Mouse (Mus musculus) c-Kit-positive CD71-positive TER-119-negative erythroid progenitor cells, embryonic 14.5 days (primary cell): ENCODE data around the gene Celf2.

Source experiments
- DNase-seq: peaks from one replicate; pipeline ENCODE4 v3.0.0-alpha.2; 2013; ENCODE audit warnings: low read depth

Celf2 gene

DNA sequence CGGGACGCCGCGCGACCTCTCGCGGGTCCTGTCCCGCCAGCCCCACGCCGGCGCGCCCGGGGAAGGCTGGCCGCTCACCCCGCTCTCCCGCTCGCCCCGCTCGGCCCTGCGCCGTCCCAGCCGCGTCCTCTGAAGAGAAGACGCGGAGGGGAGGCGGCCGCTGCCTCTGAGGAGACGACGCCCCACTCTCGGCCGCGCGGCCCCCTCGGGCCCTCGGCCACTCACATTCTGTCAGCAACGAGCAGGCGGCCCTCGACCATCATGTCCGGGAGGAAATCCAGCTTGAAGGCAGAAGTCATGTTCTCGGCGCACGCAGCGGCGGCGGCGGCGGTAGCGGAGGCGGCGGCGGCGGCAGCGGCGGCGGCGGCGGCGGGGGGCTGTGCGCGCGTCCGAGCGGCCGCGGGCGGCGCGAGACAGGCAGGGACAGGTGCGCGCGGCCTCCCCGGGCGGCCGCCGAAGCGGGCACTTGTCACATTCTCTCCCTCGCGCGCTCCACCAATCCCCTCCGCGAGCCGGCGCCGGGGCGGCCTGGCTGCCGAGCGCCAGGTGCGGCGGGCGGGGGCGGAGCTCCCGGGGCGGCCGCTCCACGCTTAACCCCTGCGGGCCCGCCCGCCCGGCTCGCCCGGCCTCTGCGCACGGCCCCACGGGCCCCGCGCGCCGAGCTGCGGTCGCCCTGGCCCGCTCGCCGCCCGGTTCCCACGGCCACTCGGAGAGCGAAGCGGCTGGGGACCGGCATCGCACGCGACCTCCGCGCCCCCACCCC, 637.1 kb downstream of the Celf2 start:
- no peak for DNase-seq

DNA sequence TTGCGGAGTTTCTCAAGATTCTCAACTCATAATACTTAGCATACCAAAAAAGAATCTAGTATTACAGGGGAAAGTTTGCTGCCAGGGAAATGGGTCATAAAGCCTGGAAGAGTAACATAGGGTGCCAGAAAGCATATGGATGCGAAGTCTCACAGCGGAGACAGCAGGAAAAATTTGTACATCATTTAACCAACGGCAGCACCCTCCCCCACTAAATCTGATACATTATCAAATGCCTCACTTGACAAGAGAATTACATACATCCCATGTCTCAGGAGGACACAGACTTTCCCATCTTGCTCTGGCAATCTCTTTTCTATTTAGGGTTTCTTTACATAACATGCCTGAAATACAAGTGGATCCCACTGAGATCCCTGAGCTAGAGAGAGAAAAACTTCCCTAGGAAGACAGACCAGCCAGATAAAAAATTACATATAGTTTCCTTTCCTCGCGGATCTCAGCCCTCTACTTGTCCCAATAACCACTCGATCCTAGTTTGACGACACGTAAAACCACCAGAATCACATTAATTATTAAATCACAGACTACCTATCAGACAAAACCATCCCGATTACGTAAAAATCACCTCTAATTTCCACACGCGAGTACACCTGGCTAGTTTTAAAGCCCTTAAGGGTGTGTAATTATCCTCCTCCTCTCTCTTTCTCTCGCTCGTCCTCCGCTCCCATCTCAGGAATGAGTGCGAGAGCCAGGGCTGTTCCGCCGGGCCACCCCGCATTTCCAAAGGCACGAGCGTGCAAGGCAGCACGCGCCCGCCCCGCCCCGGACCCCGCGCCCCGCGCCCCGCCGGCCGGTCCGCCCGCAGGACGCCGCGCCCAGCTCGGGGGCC, 637.9 kb downstream of the Celf2 start:
- DNase-seq: no peak

DNA sequence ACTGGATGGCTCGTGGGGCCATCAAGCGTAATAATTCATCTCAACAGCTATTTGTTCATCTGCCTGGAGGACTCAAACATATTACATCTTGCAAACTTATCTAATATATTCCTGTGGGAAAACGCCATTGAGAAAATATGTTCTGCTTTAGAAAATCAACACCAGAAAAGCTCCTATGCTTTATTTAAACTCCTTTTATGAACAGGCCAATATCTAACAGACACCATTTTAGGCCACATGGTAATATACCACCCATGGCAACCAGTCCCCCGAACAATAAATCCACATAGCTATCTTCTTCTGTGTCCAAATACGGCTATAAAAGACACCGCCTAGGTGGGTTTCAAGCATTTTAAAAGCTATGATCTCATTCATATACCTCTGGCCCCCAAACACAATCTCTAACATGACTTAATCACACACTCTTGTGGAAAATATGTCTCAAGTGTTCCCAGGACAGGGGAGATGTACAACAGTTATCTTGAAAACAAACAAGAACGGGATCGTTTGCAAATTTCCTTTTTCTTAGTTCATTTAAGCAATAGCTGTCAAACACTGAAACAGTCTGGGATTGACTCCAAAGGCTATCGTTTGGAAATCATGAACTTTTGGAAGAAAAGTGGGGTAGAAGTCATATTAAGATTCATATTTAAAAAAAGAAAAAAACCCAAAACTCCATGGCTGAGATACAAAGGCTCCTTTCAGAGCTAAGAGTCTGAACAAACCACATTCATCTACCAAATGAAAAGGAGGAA, 639.2 kb downstream of the Celf2 start:
- no peak for DNase-seq

DNA sequence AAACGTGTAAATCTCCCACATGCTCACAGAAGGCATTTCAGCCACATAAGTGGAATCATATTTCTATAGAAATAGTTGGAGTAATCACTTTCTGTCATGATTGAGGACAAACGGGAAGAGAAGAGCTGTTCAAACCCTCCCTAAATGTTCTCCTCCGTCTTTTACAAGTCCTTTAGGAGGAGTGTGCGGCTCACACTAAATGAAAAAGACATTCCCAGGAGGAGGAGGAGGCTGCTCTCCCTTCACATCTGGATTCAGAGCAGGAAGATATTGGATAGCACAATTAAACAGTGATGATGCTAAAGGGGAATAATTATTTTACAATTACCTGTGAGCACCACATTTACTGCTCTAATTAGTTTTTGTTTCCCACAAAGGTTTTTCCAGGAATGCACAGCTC, 642.1 kb downstream of the Celf2 start:
- no peak for DNase-seq

DNA sequence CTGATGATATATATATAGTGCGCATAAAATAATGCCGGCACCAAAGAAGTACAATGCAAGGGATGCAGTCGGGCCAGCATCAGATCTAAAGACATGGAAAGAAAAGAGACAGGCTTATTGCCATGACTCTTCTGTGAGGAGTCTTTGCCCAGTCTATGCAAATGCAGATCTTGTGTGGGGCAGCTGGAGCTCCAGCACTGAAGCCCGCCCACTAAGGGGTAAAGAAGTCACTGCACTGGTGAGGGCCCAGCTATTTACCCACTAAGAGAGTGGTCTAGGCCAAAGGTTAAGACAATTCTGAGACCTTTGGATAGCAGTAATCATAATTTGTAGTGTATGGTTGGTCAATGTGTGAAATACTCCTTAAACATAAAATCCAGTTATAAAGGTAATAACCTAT, 643.6 kb downstream of the Celf2 start:
- DNase-seq: no peak

DNA sequence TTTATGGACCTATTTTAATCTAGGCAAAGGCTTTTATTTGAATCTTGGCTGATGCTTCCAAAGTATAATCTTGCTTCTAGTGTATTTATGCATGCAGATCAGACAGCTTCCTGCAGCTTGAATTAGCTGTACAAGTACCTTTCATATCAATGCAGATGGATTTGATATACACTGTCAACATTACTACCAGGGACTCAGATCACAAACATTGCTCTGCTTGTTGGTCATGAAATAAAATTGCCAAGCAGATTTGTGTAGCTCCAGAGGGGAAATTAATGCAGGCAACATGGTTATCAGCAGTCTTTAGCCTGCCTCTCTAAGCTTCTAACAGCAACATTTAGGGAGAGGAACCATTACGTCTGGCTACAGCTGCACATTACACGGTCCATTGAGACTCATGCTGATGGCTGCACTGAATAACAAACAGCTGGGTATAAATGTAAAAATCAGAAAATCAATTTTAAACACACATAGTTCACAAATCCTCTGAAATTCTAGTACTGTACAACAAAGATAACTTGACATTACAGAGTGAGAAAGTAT, 659.2 kb downstream of the Celf2 start:
- DNase-seq: no peak

DNA sequence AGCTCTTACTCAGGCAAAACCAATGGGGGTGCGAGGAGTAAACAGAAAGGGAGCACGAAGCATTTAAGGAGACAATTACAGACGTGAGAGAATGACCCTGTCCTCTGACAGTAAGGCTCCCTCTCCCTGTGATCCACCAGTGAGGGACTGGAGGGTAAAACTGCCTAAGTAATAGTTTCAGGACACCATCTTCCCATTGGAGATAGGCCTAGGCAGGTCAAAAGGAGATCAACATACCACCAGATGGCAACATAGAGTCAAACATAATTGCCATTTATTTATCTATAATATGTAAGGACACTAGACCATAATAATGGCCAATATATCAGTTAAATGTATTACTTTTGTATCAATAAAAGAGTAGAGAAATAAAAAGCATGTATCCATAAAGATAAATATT, 660.0 kb downstream of the Celf2 start:
- DNase-seq: no peak

DNA sequence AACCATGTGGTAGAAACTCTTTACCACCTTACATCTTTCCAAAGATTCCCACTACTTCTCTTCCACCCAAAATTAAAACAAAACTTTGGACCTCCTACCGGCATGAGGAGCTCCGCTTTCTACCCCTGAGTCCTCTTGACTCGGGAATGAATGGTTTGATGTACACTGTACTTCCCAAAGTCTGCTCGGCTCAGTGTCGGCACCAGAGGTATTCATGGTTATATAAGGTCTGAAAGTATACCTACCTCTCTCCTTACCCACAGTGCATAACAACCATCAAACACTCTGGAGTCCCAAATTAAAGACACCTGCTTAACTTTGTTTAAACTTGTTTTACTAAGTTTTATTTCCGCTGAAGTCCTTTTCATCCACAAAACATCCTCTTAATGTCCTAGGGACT, 679.3 kb downstream of the Celf2 start:
- DNase-seq: no peak

DNA sequence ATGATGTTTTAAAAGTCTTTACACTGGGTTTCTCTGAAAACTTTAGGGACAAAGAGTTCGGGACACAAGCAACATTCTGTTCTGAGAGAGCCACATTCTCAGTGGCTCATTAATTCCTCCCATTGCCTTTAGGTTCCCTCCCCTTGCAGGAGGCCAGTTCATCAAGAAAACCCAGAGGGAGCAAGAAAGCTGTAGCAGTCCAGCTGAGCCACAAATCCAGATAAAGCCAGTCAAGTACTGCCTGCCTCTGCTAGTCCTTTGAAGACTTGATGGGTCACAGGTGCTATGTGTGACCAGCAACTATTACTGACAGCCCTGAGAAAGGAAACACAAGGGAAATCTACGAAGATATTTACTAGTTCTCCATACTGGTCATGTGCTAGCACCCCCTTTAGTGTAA, 681.8 kb downstream of the Celf2 start:
- DNase-seq: no peak

DNA sequence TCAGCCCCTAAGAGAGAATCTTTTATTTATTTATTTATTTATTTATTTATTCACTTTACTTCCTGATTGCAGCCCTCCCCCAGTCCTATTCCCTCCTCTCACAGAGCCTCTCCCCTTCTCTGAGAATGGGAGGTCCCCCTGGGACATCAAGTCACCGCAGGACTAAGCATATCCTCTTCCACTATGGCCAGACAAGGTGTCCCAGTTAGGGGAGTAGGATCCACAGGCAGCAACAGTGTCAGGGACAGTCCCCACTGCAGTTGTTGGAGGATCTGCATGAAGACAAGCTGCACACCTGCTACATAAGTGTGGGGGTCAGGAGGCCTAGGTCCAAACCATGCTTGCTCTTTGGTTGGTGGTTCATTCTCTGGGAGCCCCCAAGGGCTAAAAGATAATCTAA, 686.3 kb downstream of the Celf2 start:
- no peak for DNase-seq

DNA sequence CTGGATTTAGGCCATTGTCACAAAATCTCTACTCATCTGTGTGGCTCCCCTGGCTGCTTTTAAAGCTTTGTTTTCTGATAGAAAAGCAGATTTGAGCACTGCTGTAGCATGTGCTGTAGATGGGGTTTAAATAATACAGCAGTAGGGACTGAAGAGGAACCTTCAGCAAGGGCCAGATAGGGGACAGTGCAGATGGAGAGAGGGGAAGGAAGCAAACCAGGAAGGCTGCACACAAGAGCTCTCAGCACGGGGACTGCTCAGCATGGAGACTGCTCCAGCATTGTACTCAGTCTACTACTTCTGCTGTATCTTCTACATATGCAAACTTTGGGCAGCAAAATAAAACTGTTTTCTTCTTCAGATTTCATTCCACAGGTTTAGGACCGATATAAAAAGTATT, 687.8 kb downstream of the Celf2 start:
- no peak for DNase-seq

DNA sequence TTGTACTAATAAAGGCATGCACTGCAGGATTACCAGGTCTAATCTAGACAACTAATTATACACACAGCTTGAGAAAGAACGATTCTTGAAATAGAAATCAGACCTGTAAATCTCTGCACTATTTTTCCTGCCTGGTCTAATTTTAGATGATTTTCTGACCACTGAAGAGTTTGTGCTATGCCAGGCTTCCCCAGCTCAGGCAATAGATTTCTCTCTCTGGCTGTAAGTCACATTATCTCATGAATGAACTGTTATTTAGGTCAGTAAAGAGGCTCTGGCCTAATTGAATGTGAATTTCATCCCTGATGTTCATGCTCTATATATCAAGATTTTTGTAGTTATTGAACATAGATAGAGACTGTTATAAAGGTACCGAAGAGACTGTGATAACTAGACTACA, 694.1 kb downstream of the Celf2 start:
- DNase-seq: no peak

DNA sequence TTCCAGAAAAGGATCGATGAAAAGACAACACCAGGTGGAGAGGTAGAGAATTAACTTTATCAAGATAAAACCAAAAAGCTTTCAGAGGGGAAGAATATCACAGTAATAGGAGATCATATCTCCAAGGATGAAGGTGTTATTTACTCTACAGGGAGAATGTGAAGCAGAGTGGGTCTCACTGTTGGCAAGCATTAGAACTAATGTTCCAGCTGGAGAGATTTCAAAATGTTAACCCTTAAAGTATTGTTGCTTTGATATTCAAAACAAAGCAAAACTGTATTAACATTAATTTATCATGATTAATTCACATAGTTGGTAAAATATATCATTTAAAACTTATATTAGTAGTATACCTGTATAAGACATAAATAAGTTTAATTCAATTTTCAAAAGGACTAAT, 700.6 kb downstream of the Celf2 start:
- DNase-seq: no peak

DNA sequence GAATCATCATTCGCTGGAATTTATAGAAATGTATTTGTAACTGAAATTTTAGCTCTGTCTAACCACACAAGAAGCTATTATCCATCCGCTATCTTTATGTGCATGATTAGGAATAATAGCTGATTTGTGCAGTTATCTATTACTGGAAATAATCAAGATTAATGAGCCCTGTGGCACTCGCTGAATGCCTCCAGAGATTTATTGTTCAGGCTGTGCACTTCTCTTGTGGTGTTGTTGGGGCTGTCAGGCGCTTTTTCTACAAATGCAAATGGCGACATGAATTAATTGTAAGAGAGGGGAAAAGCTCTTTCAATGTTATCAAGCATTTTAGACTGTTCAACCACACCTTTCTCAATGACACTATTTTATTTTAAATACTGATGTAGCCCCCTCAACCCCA, 712.6 kb downstream of the Celf2 start:
- DNase-seq: no peak

DNA sequence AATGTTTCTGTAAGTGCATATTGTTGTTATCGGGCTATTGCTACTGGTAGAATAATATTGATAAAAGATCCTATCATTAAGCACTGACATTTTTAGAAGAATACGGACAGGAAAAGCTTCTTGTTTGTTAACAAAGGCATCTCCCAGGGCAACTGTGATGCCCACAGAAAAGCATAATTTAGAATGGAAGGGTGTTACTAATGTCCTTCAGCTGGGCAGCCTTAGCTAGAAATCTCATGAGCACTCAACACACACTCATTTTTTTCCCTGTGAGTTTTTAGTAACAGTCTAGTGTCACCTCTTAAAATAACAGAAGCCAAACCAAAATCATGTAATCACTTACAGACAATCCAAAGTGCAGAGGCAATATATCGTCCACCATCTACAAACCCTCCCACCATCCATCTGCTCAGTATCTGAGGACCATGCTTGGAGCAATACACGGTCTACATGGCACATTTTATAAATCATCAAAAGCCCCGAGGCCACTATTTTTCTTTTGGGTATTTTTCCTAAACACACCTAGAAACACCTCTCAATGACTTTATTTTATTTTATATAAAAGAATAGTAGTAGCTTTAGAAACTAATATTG, 713.3 kb downstream of the Celf2 start:
- no peak for DNase-seq

DNA sequence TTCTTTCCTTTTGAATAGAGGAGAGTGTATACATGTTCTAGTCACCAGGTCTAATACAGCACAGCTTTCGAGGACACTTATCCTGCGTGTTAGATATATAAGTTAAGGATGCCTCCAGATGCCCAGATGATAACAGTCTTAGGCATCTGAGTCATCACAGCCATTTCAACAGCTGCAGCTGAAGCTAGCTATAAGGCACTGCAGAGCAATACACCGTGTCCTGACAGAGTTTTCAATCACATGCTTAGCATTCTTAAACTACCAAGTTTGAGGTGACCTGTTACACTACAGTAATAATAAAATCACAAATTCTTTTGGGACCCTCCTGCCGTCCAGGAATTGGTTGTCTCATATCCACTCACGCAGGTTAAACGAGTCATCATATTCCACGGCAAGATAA, 714.5 kb downstream of the Celf2 start:
- DNase-seq: no peak

DNA sequence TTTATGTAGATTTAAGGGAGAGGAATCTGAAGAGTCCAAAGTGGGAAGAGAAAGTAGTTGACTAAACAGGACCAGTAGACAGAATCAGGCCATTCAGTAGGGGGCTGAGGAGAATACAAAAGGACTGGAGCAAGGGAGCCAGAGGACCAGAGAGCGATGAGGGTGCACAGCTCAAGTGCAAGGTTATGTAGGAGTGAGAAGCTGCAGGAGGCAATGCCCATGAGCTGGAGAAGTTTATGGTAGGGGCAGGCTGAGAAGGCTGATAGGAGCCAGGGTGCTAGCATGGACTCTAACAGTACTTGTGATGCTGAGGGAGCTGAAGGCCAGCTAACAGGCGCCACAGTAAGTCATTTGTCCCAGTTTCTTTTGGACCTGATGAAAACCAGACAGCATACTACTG, 718.5 kb downstream of the Celf2 start:
- no peak for DNase-seq

DNA sequence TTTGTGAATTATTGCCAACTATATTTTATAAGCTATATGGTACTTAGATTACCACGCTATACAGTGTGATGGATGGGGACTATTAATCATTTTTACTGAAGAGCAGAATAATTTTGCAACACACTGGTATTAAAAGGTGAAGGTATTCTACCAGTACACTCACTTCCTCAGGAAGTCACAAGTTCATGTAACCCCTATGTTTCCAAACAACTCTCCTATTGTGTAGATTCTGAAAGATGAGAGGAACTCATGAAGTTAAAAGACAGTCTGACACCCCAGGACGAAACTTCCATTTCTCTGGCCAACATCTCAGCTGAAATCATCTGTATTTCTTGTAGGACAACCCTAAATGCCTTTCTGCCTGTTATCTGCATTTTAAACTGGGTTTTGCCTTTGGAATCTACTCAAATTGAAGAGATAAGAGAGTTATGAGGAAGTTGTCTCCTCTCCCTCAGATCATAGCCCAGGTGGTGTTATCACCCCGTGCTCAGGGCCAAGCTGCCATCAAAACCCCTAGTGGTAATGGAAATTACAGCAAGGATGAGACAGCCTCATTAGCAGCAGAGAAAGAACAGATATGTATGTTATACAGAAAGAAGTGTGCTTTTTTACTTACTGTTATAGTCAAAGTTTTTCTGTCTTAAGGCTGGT, 722.7 kb downstream of the Celf2 start:
- no peak for DNase-seq

DNA sequence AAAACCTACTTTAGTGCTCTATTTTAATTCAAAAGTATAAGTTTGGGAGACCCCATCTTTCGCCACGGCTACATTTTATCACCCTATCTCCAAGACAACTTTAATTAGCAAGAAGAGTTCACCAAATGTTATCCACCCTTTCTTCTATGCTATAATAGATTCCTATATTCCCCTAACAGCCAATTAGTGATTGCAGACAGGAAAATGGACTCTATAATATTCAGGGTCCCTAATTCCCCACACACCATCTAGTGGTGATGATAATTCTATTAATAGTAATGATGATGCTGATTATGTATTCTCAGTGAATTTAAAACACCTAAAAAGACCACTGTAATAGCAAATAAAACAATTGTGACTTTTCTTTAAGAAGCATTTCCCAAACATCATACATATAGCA, 739.1 kb downstream of the Celf2 start:
- no peak for DNase-seq

DNA sequence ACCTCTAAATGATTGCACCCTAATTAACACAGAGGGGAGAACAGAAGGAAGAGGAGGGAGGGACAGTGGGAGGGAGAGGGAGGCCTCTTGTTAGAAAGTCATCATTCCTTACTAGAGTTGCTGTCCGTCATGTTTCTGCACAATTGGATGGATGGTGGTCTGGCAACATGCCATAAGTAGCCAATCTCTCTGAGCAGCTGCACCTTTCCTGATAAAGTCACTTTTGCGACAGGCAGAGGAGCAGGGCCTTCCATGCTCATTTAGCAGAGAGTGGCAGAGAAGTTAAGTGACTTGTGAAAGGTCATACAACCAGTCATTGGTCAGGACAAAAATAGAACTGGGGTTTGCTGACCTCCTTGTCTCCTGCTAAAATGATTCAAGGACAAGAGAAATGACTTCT, 747.0 kb downstream of the Celf2 start:
- DNase-seq: no peak

DNA sequence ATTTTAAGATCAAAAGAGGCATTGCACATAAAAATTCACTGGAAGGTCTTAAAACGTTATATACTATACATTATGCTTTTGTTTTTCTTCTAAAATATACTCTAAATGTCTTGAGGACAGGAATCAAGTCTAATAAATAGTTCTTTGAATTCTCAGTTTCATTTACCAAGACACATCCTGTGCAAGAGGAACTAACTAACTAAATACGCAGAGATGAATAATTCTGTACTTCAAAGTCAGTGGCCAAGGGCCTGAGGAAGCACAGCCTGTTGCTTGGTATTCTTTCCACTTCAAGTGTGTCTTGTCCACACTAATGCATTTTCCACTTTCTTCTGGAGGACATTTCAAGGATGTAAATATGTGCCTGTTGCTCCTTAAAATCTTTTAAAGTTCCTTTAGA, 766.2 kb downstream of the Celf2 start:
- DNase-seq: no peak
